ENCODE assay signal across 7 mouse cellular contexts in genomic region chr5:38684164-38684911, GRCm38 (mm10). TPM values are rescaled to one million over a fixed set of nuclear protein-coding genes. Genes with fewer than 3 reads are reported as not detected.
DNase-seq lines count a peak whose midpoint lies in the region; ATAC-seq lines count a peak whose summit lies in the region.

Gene Zfp518b, minus strand, starts transcription at chr5:38684826.

- no peaks in the 10 kb centered on the region for H3K9me3 ChIP-seq in limb, embryonic 10.5 days (replicated peaks)
- no peaks in the 10 kb centered on the region for H3K9me3 ChIP-seq in midbrain, embryonic 11.5 days (ENCODE audit: control insufficient read depth, low read length)

- peak within 1 kb of the TSS; percentile 97 for H3K27ac ChIP-seq in limb, embryonic 10.5 days
- peak within 1 kb of the TSS; percentile 88 for H3K27ac ChIP-seq in midbrain, embryonic 11.5 days (ENCODE audit: low read depth, low read length)

- peak within 1 kb of the TSS; percentile 72 for H3K4me2 ChIP-seq in midbrain, embryonic 11.5 days

- peak; percentile 95 for ATAC-seq in midbrain, embryonic 11.5 days (ENCODE audit: low FRiP score)

- H3K27me3 ChIP-seq in limb, embryonic 10.5 days (ENCODE audit: low read depth, poor library complexity, severe bottlenecking): 0 out of 2 replicates have a peak, but pooled peaks cover 3% of the 10 kb centered on the region
- no peaks in the 10 kb centered on the region for H3K27me3 ChIP-seq in midbrain, embryonic 11.5 days (ENCODE audit: control insufficient read depth, insufficient read depth, low read length)

- peaks cover 23% of the 10 kb centered on the region for H3K4me1 ChIP-seq in limb, embryonic 10.5 days
- peaks cover 12% of the 10 kb centered on the region for H3K4me1 ChIP-seq in midbrain, embryonic 11.5 days (ENCODE audit: control insufficient read depth, insufficient read depth, low read length)

- peak; percentile 86 for DNase-seq in adrenal gland, postnatal 25 days
- peak; percentile 57 for DNase-seq in embryo, embryonic 11.5 days (ENCODE audit: low read depth, low spot score)
- DNase-seq in heart, adult 11 months: peak; percentile 98
- DNase-seq in kidney, adult 11 months: peak; percentile 51
- DNase-seq in limb, embryonic 10.5 days (ENCODE audit: low spot score): peak; percentile 87
- peak; percentile 98 for DNase-seq in midbrain, embryonic 11.5 days (ENCODE audit: low spot score, missing footprints)
- DNase-seq in skeletal muscle tissue, adult 2 months (ENCODE audit: low read depth, low spot score): peak; percentile 35

- H3K4me3 ChIP-seq in limb, embryonic 10.5 days: peak within 1 kb of the TSS; percentile 75
- H3K4me3 ChIP-seq in midbrain, embryonic 11.5 days (ENCODE audit: low read depth, low read length): peak within 1 kb of the TSS; percentile 78

- H3K36me3 ChIP-seq in limb, embryonic 10.5 days: peaks cover 40% of the 10 kb centered on the region
- H3K36me3 ChIP-seq in midbrain, embryonic 11.5 days (ENCODE audit: control insufficient read depth, insufficient read depth, low read length): peaks cover 26% of the 10 kb centered on the region

- H3K9ac ChIP-seq in midbrain, embryonic 11.5 days (ENCODE audit: low read length): peak within 1 kb of the TSS; percentile 97

- under 1% methylated on average over 89 of the region's 89 CpGs for WGBS in limb, embryonic 10.5 days
- under 1% methylated on average over 82 of the region's 89 CpGs for WGBS in midbrain, embryonic 11.5 days

RNA-seq across cellular contexts. Expression of gene Zfp518b, which starts in this region (rescaled TPM):
- total RNA-seq in adrenal gland, postnatal 25 days (2021): 4.6 and 7.3 TPM in 2 replicates
- 38.9 and 42.3 TPM in 2 replicates for polyA plus RNA-seq in limb, embryonic 10.5 days (2016; fragmentation: Nextera tagmentation; extraction: Ambion mirVana)
- polyA plus RNA-seq in midbrain, embryonic 11.5 days (2014; fragmentation: Nextera tagmentation; extraction: Ambion mirVana): 39.9 and 42.1 TPM in 2 replicates

Comparison
In these comparisons a context has a peak if more than half of its experiments do, and no peak if none do; other contexts are left out.
1. Peak in every context shown above with its lines: DNase-seq, ATAC-seq, H3K4me3 ChIP-seq and H3K27ac ChIP-seq.
2. DNase-seq: peak in every context shown above with its lines; median percentile 98 in heart, adult 11 months; 98 in midbrain, embryonic 11.5 days; 87 in limb, embryonic 10.5 days; 86 in adrenal gland, postnatal 25 days; 57 in embryo, embryonic 11.5 days; 51 in kidney, adult 11 months; 35 in skeletal muscle tissue, adult 2 months.